Mouse (Mus musculus) hindbrain, postnatal 0 days (tissue): ENCODE results near the gene Omt2b. TPM values are rescaled to one million over a fixed set of nuclear protein-coding genes. Genes with fewer than 3 reads are reported as not detected.
"Not testable (repeated sequence)": the region's sequence is repeated elsewhere in the genome, so short reads cannot be mapped to it uniquely, and the experiment has no call there.

Experiments used
- ATAC-seq: fragments of 200-750 bp; cut with Nextera tagmentation; 2 replicates; pipeline ENCODE4 v1.8.0; 2017; ENCODE audit warnings: mild to moderate bottlenecking, moderate TSS enrichment, moderate library complexity
- DNase-seq: peaks from one replicate; pipeline ENCODE4 v3.0.0-alpha.2; 2015; ENCODE audit warnings: low spot score
- H3K27ac ChIP-seq: fragments of 300-500 bp; sonication (generic); 2 replicates; pipeline ENCODE4 v1.5.1; 2014; ENCODE audit warnings: mild to moderate bottlenecking
- H3K27me3 ChIP-seq: fragments of 300-500 bp; sonication (generic); 2 replicates; pipeline ENCODE4 v1.6.1; 2014; ENCODE audit warnings: low read length, mixed read lengths; ENCODE audit not compliant: insufficient read depth
- H3K36me3 ChIP-seq: fragments of 300-500 bp; sonication (generic); 2 replicates; pipeline ENCODE4 v1.6.1; 2014; ENCODE audit warnings: low read length, mixed read lengths; ENCODE audit not compliant: insufficient read depth
- H3K4me1 ChIP-seq: fragments of 300-500 bp; sonication (generic); 2 replicates; pipeline ENCODE4 v1.6.1; 2014; ENCODE audit warnings: antibody characterized with exemption, low read length, mixed read lengths; ENCODE audit not compliant: insufficient read depth
- H3K4me2 ChIP-seq: fragments of 300-500 bp; sonication (generic); 2 replicates; pipeline ENCODE4 v1.6.1; 2014; ENCODE audit warnings: low read depth, mild to moderate bottlenecking, low read length, moderate library complexity, mixed read lengths
- H3K4me3 ChIP-seq: fragments of 300-500 bp; sonication (generic); 2 replicates; pipeline ENCODE4 v1.5.1; 2014; ENCODE audit warnings: low read length
- H3K9ac ChIP-seq: fragments of 300-500 bp; sonication (generic); replicated peaks from 2 replicates; pipeline ENCODE4 v1.6.1; 2014; ENCODE audit warnings: mild to moderate bottlenecking, low read length, moderate library complexity, mixed read lengths
- H3K9me3 ChIP-seq: fragments of 300-500 bp; sonication (generic); 2 replicates; pipeline ENCODE4 v1.6.1; 2016; ENCODE audit warnings: low read length, mixed read lengths
- CTCF ChIP-seq: IDR thresholded peaks from 2 replicates; pipeline ENCODE4 v1.5.1; 2016; ENCODE audit warnings: antibody characterized with exemption, control low read depth, low read depth
- WGBS: fragments of 180-500 bp; shearing (Covaris S2); extraction: QIAGEN DNeasy Blood & Tissue Kit; methylation state at CpG from one replicate; pipeline ENCODE4 v1.1.7; 2014; 5-methylcytosine and 5-hydroxymethylcytosine counted together
- polyA plus RNA-seq: library from polyadenylated mRNA; unstranded; fragments of >200 nt; fragmentation: Nextera tagmentation; extraction: Ambion mirVana; gene quantifications from 2 replicates; pipeline ENCODE4 v1.2.1, GENCODE M21; 2015
- total RNA-seq: library from RNA; depleted of rRNA; stranded (reverse); fragments of >200 nt; gene quantifications from 2 replicates; pipeline ENCODE4 v1.2.3, GENCODE M21; 2014

Omt2b gene
- total and polyA plus RNA-seq, 2 experiments from 2014 or later, result not detected

DNA sequence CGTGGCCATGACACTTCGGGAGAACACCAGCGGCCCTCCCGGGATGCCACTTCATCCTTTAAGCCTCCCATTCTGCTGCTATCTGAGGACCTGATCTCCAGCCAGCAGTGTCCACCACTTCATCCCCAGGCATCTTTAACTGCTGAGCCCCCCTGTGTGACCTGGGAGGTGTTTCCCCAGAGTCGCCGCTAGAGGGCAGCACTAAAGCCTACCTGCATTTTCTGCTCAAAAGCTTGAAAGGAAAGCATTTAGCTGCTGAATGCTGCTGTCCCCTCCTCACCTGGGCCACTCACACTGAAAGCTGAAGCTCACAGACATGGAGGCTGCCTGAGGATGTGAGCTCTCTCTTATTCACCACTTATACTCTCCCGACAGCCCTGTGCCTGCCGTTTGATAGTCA lies 12.9 kb downstream of the Omt2b start:
- TF ChIP-seq CTCF, result peak; percentile 88
- not testable (repeated sequence) for H3K4me1 ChIP-seq, H3K36me3 ChIP-seq, H3K4me3 ChIP-seq, H3K9me3 ChIP-seq, H3K9ac ChIP-seq, H3K27ac ChIP-seq, H3K4me2 ChIP-seq, H3K27me3 ChIP-seq
- 11% methylated on average over 8 of the region's 8 CpGs for WGBS
- ATAC-seq, result peak; percentile 63; the same call in 1 of the 2 replicates
- DNase-seq, result peak; percentile 63

DNA sequence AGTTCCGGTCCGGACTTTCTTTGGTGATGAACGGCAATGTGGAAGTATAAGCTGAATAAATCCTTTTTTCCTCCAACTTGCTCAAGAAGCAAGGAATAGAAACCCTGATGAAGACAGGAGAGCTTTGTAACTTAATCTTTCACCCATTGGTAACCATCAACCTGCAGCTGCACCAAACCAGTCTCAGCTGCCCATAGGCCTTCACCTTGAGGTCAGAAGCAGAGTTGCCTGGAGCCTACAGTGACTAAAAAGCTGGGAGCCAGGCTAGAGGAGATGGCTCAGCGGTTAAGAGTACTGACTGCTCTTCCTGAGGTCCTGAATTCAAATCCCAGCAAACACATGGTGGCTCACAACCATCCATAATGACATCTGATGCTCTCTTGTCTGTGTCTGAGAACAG lies 15.1 kb downstream of the Omt2b start:
- not testable (repeated sequence) for H3K27me3 ChIP-seq, H3K4me2 ChIP-seq, H3K4me1 ChIP-seq, H3K9me3 ChIP-seq, H3K9ac ChIP-seq, H3K4me3 ChIP-seq, ATAC-seq, DNase-seq, H3K27ac ChIP-seq, H3K36me3 ChIP-seq
- 93% methylated on average over 4 of the region's 4 CpGs for WGBS

DNA sequence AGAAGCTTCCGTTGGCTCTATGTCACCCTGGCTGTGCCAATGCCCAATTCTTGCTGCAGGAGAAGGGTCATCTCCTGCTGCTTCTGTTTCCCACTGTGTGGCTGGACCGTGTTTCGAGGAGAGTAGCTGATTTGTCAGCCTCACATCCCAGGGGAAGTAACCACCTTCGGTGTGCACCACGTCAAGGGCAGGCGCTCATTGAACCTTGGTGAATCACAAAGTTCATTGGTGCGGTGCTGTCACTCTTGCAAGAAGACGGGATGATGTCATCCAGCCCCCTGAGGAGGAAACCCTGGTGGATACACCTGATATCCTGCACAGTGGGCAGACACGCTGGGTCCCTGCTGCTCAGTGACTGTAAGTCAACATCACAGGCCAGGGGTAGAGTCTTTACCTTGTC lies 15.7 kb downstream of the Omt2b start:
- WGBS, result 89% methylated on average over 9 of the region's 9 CpGs
- H3K9me3 ChIP-seq, result not testable (repeated sequence)

DNA sequence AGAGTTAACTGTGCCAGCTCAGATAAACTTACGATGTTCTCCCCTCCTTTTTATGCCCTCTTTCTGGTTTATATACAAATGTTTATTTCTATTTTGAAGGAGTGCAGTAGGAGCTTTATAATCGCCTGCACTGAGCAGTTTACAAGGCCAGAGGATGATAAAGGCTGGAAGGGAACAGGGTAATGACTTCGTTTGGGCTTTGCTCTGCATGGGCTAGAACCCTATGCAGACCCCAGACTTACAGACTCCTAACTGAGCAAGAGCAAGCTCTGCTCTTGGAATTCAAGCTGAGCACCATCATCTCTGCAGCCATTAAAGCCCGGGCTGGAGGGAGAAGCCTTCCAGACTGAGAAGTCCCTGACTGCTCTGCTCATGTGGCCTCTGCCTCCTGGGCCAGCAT lies 17.8 kb downstream of the Omt2b start:
- not testable (repeated sequence) for ATAC-seq, H3K27ac ChIP-seq, DNase-seq, H3K4me3 ChIP-seq, H3K27me3 ChIP-seq, H3K9me3 ChIP-seq, H3K9ac ChIP-seq, H3K36me3 ChIP-seq, H3K4me2 ChIP-seq, H3K4me1 ChIP-seq
- 70% methylated on average over 3 of the region's 4 CpGs for WGBS

More for the DNA sequence above, 15.7 kb downstream of the Omt2b start:
- ATAC-seq, DNase-seq, H3K9ac ChIP-seq, H3K4me1 ChIP-seq, H3K27ac ChIP-seq, H3K27me3 ChIP-seq, H3K4me2 ChIP-seq, H3K36me3 ChIP-seq, H3K4me3 ChIP-seq: not testable (repeated sequence)

GRCm38 (mm10) chr9:78347004-78347403 lies 19.6 kb downstream of the Omt2b start:
- Histone ChIP-seq H3K27me3 (no peaks in the 10 kb centered on the region), H3K9ac (no peak overlapping the region), H3K4me2 (no peak overlapping the region), H3K4me1 (no peaks in the 10 kb centered on the region), H3K27ac (no peak overlapping the region), H3K9me3 (no peaks in the 10 kb centered on the region), H3K36me3 (no peaks in the 10 kb centered on the region), H3K4me3 (no peak overlapping the region)
- DNase-seq (no peak), ATAC-seq (no peak)
- 74% methylated on average over 3 of the region's 3 CpGs for WGBS
- no peak for TF ChIP-seq CTCF

DNA sequence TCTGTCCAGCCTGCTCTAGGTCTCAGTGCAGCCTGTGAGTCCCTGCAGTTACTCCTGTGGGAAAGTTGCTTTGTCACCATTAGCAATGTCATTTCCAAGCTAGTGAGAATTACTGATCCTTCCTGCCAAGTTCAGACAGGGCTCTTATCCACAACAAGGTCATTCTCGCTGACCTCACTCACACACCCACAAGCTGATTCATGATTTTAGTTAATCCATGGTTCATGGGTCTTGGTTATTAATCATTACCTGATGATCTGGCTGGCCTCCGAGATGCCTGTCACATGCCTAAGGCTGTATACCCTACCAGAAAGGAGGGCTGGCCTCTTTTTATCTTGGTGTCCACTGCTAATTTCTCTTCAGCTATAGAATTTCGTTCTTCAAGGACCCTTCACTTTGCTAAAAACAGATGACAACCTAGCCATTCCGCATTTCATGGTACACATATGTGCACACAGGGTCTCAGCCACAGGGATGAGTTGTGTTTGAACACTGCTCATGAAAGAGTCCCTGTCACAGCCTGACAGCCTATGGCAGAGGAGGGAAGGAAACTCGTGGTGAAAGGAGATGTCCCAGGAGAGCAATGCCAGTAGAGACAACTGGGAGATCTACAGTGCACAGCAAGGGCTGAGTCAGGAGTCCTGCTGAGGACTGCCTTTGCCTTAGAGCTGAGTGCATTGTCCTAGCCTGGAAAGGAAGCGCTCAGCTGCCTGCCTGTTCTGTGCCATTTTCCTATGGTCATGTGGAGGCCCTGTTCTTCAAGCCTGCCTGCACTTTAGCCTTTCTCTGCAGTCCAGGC lies 21.0 kb downstream of the Omt2b start:
- H3K4me1 ChIP-seq, ATAC-seq, H3K27ac ChIP-seq, H3K36me3 ChIP-seq, H3K4me2 ChIP-seq, DNase-seq, H3K27me3 ChIP-seq, H3K9me3 ChIP-seq, H3K4me3 ChIP-seq, H3K9ac ChIP-seq: not testable (repeated sequence)
- WGBS, result 71% methylated on average over 6 of the region's 6 CpGs

- H3K4me1 ChIP-seq, H3K9me3 ChIP-seq, H3K4me2 ChIP-seq, H3K4me3 ChIP-seq, DNase-seq, H3K27ac ChIP-seq, H3K27me3 ChIP-seq, H3K9ac ChIP-seq, ATAC-seq, H3K36me3 ChIP-seq: not testable (repeated sequence)
- WGBS, result 73% methylated on average over 3 of the region's 3 CpGs
Measured at GRCm38 (mm10) chr9:78349141-78349540, 21.8 kb downstream of the Omt2b start.

DNA sequence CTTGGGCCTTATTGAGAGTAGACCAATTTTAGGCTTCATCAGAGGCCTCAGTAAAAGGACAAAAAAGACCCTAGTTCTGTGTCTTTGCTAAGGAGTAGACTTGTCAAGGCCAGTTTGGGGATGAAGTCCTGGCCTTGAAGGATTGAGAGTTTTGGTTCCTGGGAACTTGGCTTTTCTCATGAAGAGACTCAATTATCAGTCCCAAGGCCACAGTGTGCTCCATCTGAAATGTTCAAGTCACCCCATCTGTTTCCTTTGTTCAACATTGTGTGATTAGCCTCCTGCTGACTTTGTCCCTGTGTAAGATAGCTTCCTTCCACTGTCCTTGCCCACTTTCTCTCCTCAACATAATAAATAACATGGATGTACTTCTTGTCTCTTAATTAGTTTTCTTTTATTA lies 22.6 kb downstream of the Omt2b start:
- DNase-seq, H3K9ac ChIP-seq, H3K4me1 ChIP-seq, H3K27ac ChIP-seq, H3K4me2 ChIP-seq, H3K9me3 ChIP-seq, H3K4me3 ChIP-seq, H3K27me3 ChIP-seq, H3K36me3 ChIP-seq, ATAC-seq: not testable (repeated sequence)
